Mouse (Mus musculus): ENCODE measurements around the gene Syt16.

GRCm38 (mm10) chr12:74128229-74128628 lies 130.8 kb downstream of the Syt16 start:
- no peak for TF ChIP-seq ZC3H11A (IDR thresholded peaks at IDR 0.05; ENCODE audit: low read depth, low read length)
- no peak for TF ChIP-seq POLR2A (IDR thresholded peaks at IDR 0.05; ENCODE audit: low read depth, low read length)
- TF ChIP-seq CTCF (conservative IDR thresholded peaks at IDR 0.05 in 1 of 2, IDR thresholded peaks at IDR 0.05 in 1 of 2; ENCODE audit: low read depth in 2 of 2, low read length in 2 of 2) = no peak
- no peak for TF ChIP-seq ZNF384 (IDR thresholded peaks at IDR 0.05; ENCODE audit: low read depth, low read length)
- TF ChIP-seq POLR2AphosphoS2 (IDR thresholded peaks at IDR 0.05; ENCODE audit: low read depth, low read length) = no peak
- no peak for TF ChIP-seq MAX (IDR thresholded peaks at IDR 0.05; ENCODE audit: low read length)
- TF ChIP-seq KAT2A (IDR thresholded peaks at IDR 0.05; ENCODE audit: insufficient replicate concordance, low read length) = no peak
- TF ChIP-seq ETS1 (conservative IDR thresholded peaks at IDR 0.05; ENCODE audit: low read depth, low read length) = no peak
- TF ChIP-seq CHD2 (IDR thresholded peaks at IDR 0.05; ENCODE audit: low read length) = no peak
- TF ChIP-seq MAFK (IDR thresholded peaks at IDR 0.05; ENCODE audit: insufficient replicate concordance, low read length) = no peak
- TF ChIP-seq BHLHE40 (IDR thresholded peaks at IDR 0.05; ENCODE audit: low read depth, low read length) = no peak
- no peak for TF ChIP-seq PAX5 (IDR thresholded peaks at IDR 0.05; ENCODE audit: low read length)
- TF ChIP-seq TCF12 (IDR thresholded peaks at IDR 0.05; ENCODE audit: low read depth, low read length) = no peak
- TF ChIP-seq NRF1 (IDR thresholded peaks at IDR 0.05; ENCODE audit: low read depth, low read length) = no peak
